Mouse (Mus musculus) cerebellum, adult 2 months (tissue): ENCODE results near the gene Gpatch4.

Experiments
- CTCF ChIP-seq: fragments of 200-500 bp; IDR thresholded peaks from 2 replicates; pipeline ENCODE4 v1.5.1; 2011; ENCODE audit warnings: low read depth, mild to moderate bottlenecking, control low read depth, low read length, moderate library complexity, borderline replicate concordance; ENCODE audit not compliant: insufficient read depth
- POLR2A ChIP-seq: fragments of 200-500 bp; IDR thresholded peaks from 2 replicates; pipeline ENCODE4 v1.6.1; 2011; ENCODE audit warnings: low read length, control low read depth, borderline replicate concordance; ENCODE audit not compliant: insufficient read depth

DNA sequence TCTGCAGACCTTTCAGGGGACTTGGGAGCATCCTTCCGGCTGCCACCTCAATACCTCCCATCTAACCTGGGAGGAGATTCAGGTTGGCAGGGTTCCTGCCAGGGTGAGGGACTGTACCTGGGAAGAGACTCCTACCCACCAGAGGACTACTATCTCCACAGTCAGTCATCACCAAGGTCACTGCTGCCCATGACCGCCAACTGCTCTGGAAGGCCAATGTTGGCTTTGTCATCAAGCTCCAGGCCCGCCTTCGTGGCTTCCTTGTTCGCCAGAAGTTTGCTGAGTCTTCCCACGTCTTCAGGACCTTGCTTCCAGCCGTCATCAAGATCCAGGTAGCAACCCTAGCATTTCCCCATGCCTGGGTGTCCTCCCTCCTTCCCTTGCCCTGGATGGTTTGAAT, 58.8 kb downstream of the Gpatch4 start:
- TF ChIP-seq CTCF (no peak), POLR2A (no peak)
